Mouse (Mus musculus): ENCODE measurements around the gene Hspg2.

Hspg2 gene

GRCm38 (mm10) chr4:137461217-137461616 lies 7.4 kb upstream of the Hspg2 start:
- no peak for DNase-seq (ENCODE audit: low spot score in 2 of 2)

DNA sequence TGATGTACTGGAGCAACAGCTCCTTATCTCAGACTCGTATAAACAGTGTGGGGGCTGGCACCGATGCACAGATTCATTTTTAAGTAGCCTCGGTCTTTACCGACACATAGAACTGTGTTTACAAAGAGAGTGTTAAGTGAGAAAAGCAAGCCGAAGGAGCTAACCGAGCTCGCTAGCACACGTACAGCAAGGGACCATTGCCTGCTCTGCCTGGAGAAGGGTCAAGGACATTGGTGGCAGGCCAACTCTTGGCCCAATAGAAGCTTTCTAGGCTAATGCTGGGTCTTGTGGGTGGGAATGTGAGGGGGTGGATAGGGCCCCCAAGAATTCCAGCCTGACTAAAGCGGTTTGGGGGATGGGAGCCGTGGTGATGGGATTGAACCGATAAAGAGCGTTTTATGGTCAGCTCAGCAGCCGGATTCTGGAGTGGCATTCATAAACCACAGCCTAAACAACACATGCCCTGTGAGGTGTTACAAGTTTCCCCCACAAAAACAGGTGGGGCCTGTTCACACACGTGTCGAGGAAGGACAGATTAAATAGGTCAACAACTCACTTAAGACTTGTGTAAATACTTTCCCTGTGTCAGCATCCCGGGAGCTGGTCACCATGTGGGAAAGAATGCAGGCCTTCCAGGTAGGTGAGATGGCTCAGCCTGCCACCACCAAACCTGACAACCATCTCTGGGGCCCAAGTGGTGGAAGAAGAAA lies 6.4 kb upstream of the Hspg2 start:
- no peak for DNase-seq (ENCODE audit: low spot score in 2 of 2)

GRCm38 (mm10) chr4:137465125-137465787 lies 3.3 kb upstream of the Hspg2 start:
- DNase-seq (ENCODE audit: low spot score in 2 of 2), result no peak

DNA sequence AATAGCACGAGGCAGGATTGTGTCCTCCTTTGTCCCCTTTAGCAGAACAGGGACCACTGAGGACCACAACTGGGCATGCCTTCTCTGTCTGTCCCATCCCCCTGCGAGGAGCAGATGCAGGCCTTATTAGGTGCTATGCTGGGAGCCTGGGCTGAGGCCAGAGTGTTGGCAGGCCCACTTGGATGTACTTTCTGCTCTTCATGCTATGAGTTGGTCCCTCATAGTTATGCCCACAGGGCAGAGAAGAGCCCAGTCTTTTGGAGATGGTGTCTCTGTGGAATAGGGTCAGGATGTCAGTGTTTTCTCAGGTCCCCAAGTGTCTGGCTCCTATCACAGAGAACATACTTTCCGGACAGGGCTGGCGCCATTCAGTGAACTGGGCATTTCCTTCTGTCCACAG lies 1.6 kb upstream of the Hspg2 start:
- no peak for DNase-seq (ENCODE audit: low spot score in 2 of 2)

GRCm38 (mm10) chr4:137467525-137467924 lies 1.0 kb upstream of the Hspg2 start:
- DNase-seq (ENCODE audit: low spot score in 2 of 2), result no peak

GRCm38 (mm10) chr4:137469081-137469844 lies 694 bp downstream of the Hspg2 start:
- no peak for DNase-seq (ENCODE audit: low spot score in 2 of 2)

DNA sequence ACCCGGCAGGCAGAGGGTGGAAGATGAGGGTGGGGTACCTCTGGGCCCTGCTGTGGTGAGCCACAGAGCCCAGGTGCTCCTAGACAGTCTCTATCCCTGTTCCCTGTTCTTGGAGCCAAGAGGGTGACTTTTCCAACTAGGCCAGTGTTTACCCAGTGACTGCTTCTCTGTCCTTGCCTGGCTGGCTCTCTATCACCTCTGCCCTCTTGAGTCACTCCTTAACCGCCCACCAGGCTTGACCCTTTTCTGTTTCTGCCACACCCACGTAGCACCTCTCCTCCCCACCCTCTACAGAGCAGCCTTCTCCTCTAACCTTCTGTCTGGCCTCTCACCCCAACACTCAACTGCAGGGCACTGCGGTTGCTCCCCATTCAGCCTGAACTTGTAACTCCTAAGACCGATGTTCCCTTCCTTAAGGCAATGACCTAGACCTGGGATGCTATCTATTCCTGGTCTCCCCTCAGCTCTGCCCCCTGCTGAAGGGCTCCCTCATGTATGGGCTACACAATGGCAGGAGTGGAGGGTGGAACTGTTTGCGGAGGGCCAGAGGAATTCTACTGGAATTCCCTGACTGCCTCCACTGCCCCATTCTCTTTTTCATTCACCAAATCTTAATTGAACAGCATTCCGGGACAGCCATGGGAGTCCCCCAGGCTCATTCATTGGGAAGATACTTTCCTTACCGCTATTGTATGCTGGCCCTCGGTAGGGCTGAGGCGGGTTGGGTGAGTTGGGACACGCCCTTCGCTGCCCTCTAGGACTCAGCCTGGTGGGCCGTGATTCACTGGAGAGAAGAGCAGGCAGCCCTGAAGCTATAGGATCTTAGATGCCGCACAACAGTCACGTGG lies 1.5 kb downstream of the Hspg2 start:
- no peak for DNase-seq (ENCODE audit: low spot score in 2 of 2)

- DNase-seq (ENCODE audit: low spot score in 2 of 2), result no peak
These were observed 2.2 kb downstream of the Hspg2 start for GRCm38 (mm10) chr4:137470701-137471317.

- DNase-seq (ENCODE audit: low spot score in 2 of 2), result no peak
These were observed 2.8 kb downstream of the Hspg2 start for GRCm38 (mm10) chr4:137471326-137471725.

GRCm38 (mm10) chr4:137473240-137473639 lies 4.7 kb downstream of the Hspg2 start:
- no peak for DNase-seq (ENCODE audit: low spot score in 2 of 2)

- no peak for DNase-seq (ENCODE audit: low spot score in 2 of 2)
These were observed 5.3 kb downstream of the Hspg2 start for GRCm38 (mm10) chr4:137473701-137474388.

DNA sequence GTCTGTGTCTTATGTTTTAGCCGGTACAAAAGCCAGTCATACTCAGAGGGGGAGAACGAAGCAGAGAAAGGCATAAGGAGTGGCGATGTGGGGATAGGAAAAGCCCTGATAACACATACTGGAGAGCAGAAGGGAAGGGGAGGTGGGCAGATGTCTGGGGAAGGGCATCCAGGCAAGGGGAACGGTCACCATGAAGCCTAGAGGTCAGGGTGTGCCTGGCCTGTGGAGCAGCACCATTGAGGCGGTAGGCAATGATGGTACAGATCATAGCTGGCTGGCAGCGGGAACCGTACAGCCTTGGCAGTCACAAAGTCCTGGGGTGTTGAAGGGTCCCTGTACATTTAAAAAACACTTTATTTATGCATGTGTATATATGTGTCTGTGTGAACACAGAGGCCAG lies 6.1 kb downstream of the Hspg2 start:
- no peak for DNase-seq (ENCODE audit: low spot score in 2 of 2)

GRCm38 (mm10) chr4:137475271-137476050 lies 6.9 kb downstream of the Hspg2 start:
- DNase-seq (ENCODE audit: low spot score in 2 of 2), result no peak

DNA sequence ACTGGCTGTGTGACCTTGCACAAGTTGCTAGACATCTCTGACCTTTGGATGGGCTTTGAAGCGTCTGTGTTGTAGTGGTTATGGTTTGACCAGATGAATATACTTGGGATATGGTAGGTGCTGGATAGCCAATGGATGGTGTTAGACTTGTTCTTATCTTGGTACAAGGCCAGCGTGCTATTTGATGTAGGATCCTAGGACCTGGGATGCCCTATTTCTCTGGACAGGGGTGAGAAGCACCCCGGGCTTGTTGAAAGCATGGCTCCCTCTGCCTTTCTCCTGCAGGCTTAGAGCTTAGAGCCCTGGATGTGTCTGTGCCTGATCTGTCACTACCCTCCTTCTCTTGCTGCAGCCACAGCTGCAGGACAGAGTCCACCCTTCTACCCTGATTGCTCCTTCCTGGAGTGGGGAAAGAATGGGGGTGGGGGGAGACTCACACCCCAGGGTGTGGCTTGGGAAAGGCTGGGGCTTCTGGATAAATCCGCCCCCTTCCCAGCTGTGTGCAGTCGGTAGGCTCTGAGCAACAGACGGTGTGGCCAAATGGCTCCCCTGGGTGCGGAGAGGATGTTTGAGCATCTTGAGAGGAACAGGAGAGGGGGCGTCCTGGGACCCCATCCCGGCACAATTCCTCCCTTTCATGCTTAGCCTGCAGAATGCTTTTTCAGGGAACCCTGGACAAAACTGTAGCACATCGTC lies 7.6 kb downstream of the Hspg2 start:
- DNase-seq (ENCODE audit: low spot score in 2 of 2), result no peak

DNA sequence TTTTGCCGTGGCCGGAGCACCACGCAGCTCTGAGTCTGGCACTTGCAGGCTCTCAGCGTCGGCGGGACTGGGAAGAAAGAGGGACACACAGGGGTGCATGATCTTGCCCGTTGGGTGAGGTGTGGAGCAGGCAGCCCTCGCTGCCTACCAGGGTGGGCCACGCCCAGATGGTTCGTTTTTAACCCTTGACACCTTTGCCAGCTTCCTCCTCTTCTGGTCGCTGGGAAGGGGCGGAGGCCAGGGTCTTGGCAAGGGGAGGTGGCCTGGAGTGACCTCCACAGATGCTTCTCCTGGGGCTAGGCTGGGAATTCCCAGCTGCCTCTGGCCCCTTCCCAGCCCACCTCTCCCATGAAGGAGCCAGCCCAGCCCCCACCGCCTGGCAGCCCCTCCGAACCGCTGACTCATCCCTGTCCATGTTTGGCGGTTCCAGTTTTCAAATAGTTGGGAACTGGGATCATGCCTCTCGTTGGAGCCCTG lies 8.2 kb downstream of the Hspg2 start:
- no peak for DNase-seq (ENCODE audit: low spot score in 2 of 2)

DNA sequence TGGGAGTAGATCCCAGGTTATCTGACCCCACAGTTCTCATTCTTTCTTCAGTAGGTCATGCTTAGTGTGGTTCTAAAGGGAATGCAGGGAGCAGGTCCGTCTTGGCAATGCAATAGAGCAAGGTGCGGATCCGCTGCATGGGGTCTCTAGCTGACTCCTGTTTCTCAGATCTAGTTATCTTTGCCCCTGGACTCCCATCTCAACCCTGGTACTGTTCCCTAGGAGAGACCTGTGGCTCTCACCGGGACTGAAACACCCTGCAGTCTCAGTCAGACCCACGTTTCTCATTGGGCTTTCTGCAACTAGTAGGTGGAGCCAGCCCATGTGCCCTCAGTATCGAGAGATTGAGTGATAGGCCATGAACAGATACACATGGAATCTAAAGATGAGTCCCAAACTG lies 9.0 kb downstream of the Hspg2 start:
- no peak for DNase-seq (ENCODE audit: low spot score in 2 of 2)

GRCm38 (mm10) chr4:137478306-137478705 lies 9.7 kb downstream of the Hspg2 start:
- no peak for DNase-seq (ENCODE audit: low spot score in 2 of 2)

DNA sequence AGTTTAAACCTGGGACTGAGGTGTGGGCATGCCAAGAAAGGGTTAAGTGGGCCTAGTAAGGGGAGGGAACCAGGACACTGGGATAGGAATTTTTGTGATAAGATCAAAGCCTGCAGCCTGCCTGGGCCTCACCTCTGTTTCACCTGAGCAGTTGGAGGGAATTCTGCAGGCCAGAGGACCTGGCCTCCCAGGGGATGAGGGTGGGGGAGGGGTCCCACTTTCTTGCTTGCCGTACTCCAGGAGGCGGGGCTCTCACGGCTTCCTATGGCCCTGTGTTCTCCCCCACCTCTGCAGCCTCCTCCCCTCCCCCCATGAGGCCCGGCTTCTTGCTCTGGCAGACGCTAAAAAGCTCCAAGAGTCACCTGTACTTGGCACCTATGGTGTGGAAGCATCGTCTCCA lies 11.2 kb downstream of the Hspg2 start:
- DNase-seq (ENCODE audit: low spot score in 2 of 2), result no peak

Data from spleen, postnatal 10 days (tissue).